Mouse (Mus musculus): Measurements from ENCODE around the gene Macrod2. TPM values are rescaled to one million over a fixed set of nuclear protein-coding genes. Genes with fewer than 3 reads are reported as not detected.

Macrod2 gene
- polyA plus RNA-seq, 1 experiment, result not detected

GRCm38 (mm10) chr2:141388632-141389031, 993.5 kb downstream of the Macrod2 start:
- H3K4me3 ChIP-seq (ENCODE audit: insufficient read depth, low read depth, low read length), result no peak overlapping the region
- 28% methylated on average over 2 of the region's 2 CpGs for WGBS
- H3K27ac ChIP-seq (ENCODE audit: insufficient read depth, low read depth, low read length), result no peak overlapping the region
- no peak for TF ChIP-seq CTCF (IDR thresholded peaks at IDR 0.05; ENCODE audit: insufficient read depth, low read depth, low read length)
- TF ChIP-seq POLR2A (IDR thresholded peaks at IDR 0.05; ENCODE audit: insufficient read depth, low read depth, low read length), result no peak
- no peaks in the 10 kb centered on the region for H3K4me1 ChIP-seq (ENCODE audit: control insufficient read depth, insufficient read depth, low read length)

GRCm38 (mm10) chr2:141391229-141391628, 996.1 kb downstream of the Macrod2 start:
- Histone ChIP-seq H3K4me3 (ENCODE audit: insufficient read depth, low read depth, low read length) (no peak overlapping the region), H3K4me1 (ENCODE audit: control insufficient read depth, insufficient read depth, low read length) (no peaks in the 10 kb centered on the region), H3K27ac (ENCODE audit: insufficient read depth, low read depth, low read length) (no peak overlapping the region)
- 96% methylated on average over 4 of the region's 4 CpGs for WGBS
- TF ChIP-seq CTCF (IDR thresholded peaks at IDR 0.05; ENCODE audit: insufficient read depth, low read depth, low read length) (no peak), POLR2A (IDR thresholded peaks at IDR 0.05; ENCODE audit: insufficient read depth, low read depth, low read length) (no peak)

DNA sequence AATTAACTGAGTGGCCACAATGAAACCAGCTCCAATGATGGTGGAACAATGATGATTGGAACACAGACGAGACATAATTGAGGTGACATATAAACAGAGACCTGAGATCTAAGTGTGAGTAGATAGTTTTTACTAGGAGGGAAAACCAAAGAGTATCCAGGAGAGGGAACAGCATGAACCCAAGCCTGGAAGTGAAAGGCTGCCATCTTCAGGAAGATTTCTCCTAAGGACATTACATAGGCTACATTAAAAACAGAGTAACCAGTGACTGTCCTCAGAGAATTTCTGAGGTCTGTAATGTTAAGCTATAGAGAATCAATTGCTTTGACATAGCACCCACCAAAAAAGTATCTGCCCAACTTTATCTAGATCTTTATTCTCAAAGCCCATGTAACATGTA, 999.7 kb downstream of the Macrod2 start:
- 92% methylated on average over 1 of the region's 1 CpGs for WGBS
- no peak for TF ChIP-seq CTCF (IDR thresholded peaks at IDR 0.05; ENCODE audit: insufficient read depth, low read depth, low read length)
- TF ChIP-seq POLR2A (IDR thresholded peaks at IDR 0.05; ENCODE audit: insufficient read depth, low read depth, low read length), result no peak
- no peak overlapping the region for H3K27ac ChIP-seq (ENCODE audit: insufficient read depth, low read depth, low read length)
- no peaks in the 10 kb centered on the region for H3K4me1 ChIP-seq (ENCODE audit: control insufficient read depth, insufficient read depth, low read length)
- H3K4me3 ChIP-seq (ENCODE audit: insufficient read depth, low read depth, low read length), result no peak overlapping the region

GRCm38 (mm10) chr2:141408766-141409165, 1013.7 kb downstream of the Macrod2 start:
- no peak overlapping the region for H3K27ac ChIP-seq (ENCODE audit: insufficient read depth, low read depth, low read length)
- WGBS, result 35% methylated on average over 2 of the region's 2 CpGs
- H3K4me3 ChIP-seq (ENCODE audit: insufficient read depth, low read depth, low read length), result no peak overlapping the region
- no peak for TF ChIP-seq POLR2A (IDR thresholded peaks at IDR 0.05; ENCODE audit: insufficient read depth, low read depth, low read length)
- no peak for TF ChIP-seq CTCF (IDR thresholded peaks at IDR 0.05; ENCODE audit: insufficient read depth, low read depth, low read length)
- no peaks in the 10 kb centered on the region for H3K4me1 ChIP-seq (ENCODE audit: control insufficient read depth, insufficient read depth, low read length)

GRCm38 (mm10) chr2:141416436-141416835, 1021.3 kb downstream of the Macrod2 start:
- H3K27ac ChIP-seq (ENCODE audit: insufficient read depth, low read depth, low read length), result no peak overlapping the region
- H3K4me1 ChIP-seq (ENCODE audit: control insufficient read depth, insufficient read depth, low read length), result no peaks in the 10 kb centered on the region
- TF ChIP-seq CTCF (IDR thresholded peaks at IDR 0.05; ENCODE audit: insufficient read depth, low read depth, low read length), result no peak
- H3K4me3 ChIP-seq (ENCODE audit: insufficient read depth, low read depth, low read length), result no peak overlapping the region

DNA sequence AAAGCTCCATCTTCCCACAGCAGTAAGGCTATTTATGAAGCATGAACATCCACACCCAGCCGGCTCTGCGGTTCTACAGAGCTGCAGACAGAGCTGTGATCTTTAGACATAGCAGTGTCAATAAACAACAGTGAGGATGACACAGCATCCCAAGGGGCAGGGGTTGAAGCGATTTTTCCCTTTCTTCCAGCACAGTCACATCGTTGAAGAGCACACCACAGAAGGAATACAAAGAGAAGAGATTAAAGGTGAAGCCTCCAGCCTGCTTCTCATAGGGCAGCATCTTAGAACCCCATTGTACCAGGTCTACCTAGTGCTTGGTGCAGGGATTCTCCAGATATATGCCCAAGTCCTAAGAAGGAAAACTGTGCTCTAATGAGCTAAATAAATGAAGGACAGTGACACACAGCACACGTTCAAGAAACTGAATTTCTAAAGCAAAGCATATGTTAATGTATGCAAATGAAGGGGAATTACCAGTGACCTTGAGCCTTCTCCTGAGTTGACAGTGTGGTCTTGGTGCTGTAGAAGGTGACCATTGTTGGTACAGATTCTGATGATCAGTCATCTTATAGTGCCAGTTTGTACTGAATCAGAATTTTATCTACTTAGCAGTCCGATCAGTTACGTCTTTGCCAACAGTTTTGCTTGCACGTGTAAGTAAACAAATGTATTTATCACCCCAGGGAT, 1021.9 kb downstream of the Macrod2 start:
- TF ChIP-seq POLR2A (IDR thresholded peaks at IDR 0.05; ENCODE audit: insufficient read depth, low read depth, low read length), result no peak
- TF ChIP-seq CTCF (IDR thresholded peaks at IDR 0.05; ENCODE audit: insufficient read depth, low read depth, low read length), result no peak
- H3K4me3 ChIP-seq (ENCODE audit: insufficient read depth, low read depth, low read length), result no peak overlapping the region
- no peak overlapping the region for H3K27ac ChIP-seq (ENCODE audit: insufficient read depth, low read depth, low read length)
- WGBS, result 68% methylated on average over 8 of the region's 8 CpGs
- no peaks in the 10 kb centered on the region for H3K4me1 ChIP-seq (ENCODE audit: control insufficient read depth, insufficient read depth, low read length)

GRCm38 (mm10) chr2:141419806-141420205, 1024.7 kb downstream of the Macrod2 start:
- no peak overlapping the region for H3K27ac ChIP-seq (ENCODE audit: insufficient read depth, low read depth, low read length)
- TF ChIP-seq POLR2A (IDR thresholded peaks at IDR 0.05; ENCODE audit: insufficient read depth, low read depth, low read length) (no peak), CTCF (IDR thresholded peaks at IDR 0.05; ENCODE audit: insufficient read depth, low read depth, low read length) (no peak)
- no peak overlapping the region for H3K4me3 ChIP-seq (ENCODE audit: insufficient read depth, low read depth, low read length)
- H3K4me1 ChIP-seq (ENCODE audit: control insufficient read depth, insufficient read depth, low read length), result no peaks in the 10 kb centered on the region
- 33% methylated on average over 1 of the region's 1 CpGs for WGBS

GRCm38 (mm10) chr2:141434084-141434483, 1039.0 kb downstream of the Macrod2 start:
- H3K27ac ChIP-seq (ENCODE audit: insufficient read depth, low read depth, low read length), result no peak overlapping the region
- 92% methylated on average over 5 of the region's 5 CpGs for whole genome bisulfite sequencing
- no peak overlapping the region for H3K4me3 ChIP-seq (ENCODE audit: insufficient read depth, low read depth, low read length)
- H3K4me1 ChIP-seq (ENCODE audit: control insufficient read depth, insufficient read depth, low read length), result 0 out of 2 replicates have a peak, but pooled peaks cover 2% of the 10 kb centered on the region
- TF ChIP-seq POLR2A (IDR thresholded peaks at IDR 0.05; ENCODE audit: insufficient read depth, low read depth, low read length) (no peak), CTCF (IDR thresholded peaks at IDR 0.05; ENCODE audit: insufficient read depth, low read depth, low read length) (no peak)

GRCm38 (mm10) chr2:141434731-141435570, 1039.8 kb downstream of the Macrod2 start:
- TF ChIP-seq POLR2A (IDR thresholded peaks at IDR 0.05; ENCODE audit: insufficient read depth, low read depth, low read length), result no peak
- TF ChIP-seq CTCF (IDR thresholded peaks at IDR 0.05; ENCODE audit: insufficient read depth, low read depth, low read length), result no peak
- Histone ChIP-seq H3K4me1 (ENCODE audit: control insufficient read depth, insufficient read depth, low read length) (0 out of 2 replicates have a peak, but pooled peaks cover 2% of the 10 kb centered on the region), H3K27ac (ENCODE audit: insufficient read depth, low read depth, low read length) (no peak overlapping the region), H3K4me3 (ENCODE audit: insufficient read depth, low read depth, low read length) (no peak overlapping the region)
- WGBS, result 41% methylated on average over 16 of the region's 16 CpGs
